Mouse (Mus musculus): ENCODE measurements around the gene Gm4969. TPM values are rescaled to one million over a fixed set of nuclear protein-coding genes. Genes with fewer than 3 reads are reported as not detected.
A peak's percentile ranks its signal among the peaks of the same experiment; 100 is the strongest.

Gm4969 gene
- polyA plus RNA-seq (2011; ENCODE audit: insufficient read depth, insufficient read length, low read depth, missing spikeins) = 0.43 and 0.46 TPM in 2 replicates

DNA sequence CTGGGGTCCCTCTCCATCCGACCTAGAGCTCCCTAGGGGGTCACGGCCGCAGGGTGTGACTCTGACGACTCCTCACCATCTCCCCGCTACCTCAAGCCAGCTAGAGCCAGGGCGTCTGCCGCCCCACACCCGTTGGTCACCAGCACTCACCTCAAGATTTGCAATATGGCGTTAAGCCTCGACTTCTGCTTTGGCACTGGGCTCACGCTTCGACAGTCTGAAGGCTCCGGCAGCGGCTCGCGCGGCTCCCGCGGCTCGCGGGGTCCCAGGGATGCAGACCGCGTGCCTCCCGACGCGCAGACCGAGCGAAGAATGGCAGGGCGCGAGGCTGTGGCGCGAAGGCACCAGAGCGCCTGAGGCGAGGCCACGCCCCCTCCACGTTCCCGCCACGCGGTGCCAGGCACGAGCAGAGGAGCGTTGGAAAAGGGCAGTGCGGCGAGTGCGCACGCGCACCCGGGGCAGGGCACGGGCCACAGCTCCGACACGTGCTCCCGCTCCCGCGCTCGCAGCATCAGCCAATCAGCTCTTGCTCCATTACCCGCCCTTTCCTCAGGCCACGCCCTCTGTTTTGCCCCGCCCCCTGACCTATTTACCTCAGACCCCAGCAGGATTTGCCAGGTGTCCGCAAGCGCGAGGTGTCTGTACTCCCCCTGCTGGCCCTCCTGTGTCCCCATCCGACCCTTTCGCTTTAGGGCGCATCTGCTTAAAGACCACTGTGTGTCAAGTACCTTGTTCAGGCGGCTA, at the start of gene Gm4969:
Gene Gm4969 (minus strand): TSS at position 341 of the 744 bp plus-strand sequence.
- Histone ChIP-seq H3K27ac (ENCODE audit: insufficient read depth, low read length) (no peak within 1 kb of the TSS), H3K4me3 (ENCODE audit: low read depth, low read length) (no peak within 1 kb of the TSS), H3K27me3 (ENCODE audit: control insufficient read depth, insufficient read depth, low read length, poor library complexity, severe bottlenecking) (peaks cover 6% of the 10 kb centered on the region)

DNA sequence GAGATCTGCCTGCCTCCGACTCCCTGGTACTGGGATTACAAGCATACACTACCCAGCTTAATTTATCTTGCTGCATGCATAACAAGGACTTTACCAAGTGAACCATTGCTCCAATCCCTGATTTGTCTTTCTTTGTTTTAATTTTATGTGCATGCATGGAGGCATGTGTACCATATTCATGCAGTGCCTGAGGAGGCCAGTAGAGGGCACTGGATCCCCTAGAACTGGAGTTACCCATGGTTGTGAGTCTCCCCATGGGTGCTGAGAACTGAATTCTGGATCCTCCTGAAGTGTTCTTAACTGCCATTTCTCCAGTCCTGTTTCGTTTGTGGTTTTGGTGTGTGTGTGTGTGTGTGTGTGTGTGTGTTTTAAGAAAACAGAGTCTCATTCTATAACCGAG, 48.8 kb upstream of the Gm4969 start:
- Histone ChIP-seq H3K27me3 (ENCODE audit: control insufficient read depth, insufficient read depth, low read length, poor library complexity, severe bottlenecking) (no peaks in the 10 kb centered on the region), H3K27ac (ENCODE audit: insufficient read depth, low read length) (no peak overlapping the region), H3K9me3 (replicated peaks; ENCODE audit: control insufficient read depth, insufficient read depth, low read length, poor library complexity, severe bottlenecking) (no peaks in the 10 kb centered on the region), H3K9ac (ENCODE audit: low read depth, poor library complexity, severe bottlenecking) (no peak overlapping the region), H3K4me1 (ENCODE audit: control insufficient read depth, insufficient read depth, low read length) (peaks cover 2% of the 10 kb centered on the region), H3K36me3 (ENCODE audit: control insufficient read depth, insufficient read depth, low read length, poor library complexity, severe bottlenecking) (no peaks in the 10 kb centered on the region), H3K4me3 (ENCODE audit: low read depth, low read length) (no peak overlapping the region)
- TF ChIP-seq EP300 (IDR thresholded peaks at IDR 0.05; ENCODE audit: insufficient read depth, low read depth, low read length) = no peak
- peak; percentile 50 for TF ChIP-seq CTCF (IDR thresholded peaks at IDR 0.05; ENCODE audit: low read depth, low read length)

More for the DNA sequence above, at the start of gene Gm4969:
- no peaks in the 10 kb centered on the region for H3K36me3 ChIP-seq (ENCODE audit: control insufficient read depth, insufficient read depth, low read length, poor library complexity, severe bottlenecking)
- TF ChIP-seq CTCF (IDR thresholded peaks at IDR 0.05; ENCODE audit: low read depth, low read length) (peak; percentile 75), POLR2A (IDR thresholded peaks at IDR 0.05; ENCODE audit: insufficient read depth, low read length) (no peak), EP300 (IDR thresholded peaks at IDR 0.05; ENCODE audit: insufficient read depth, low read depth, low read length) (peak; percentile 61; the same call in 1 of the 2 replicates)
- no peaks in the 10 kb centered on the region for H3K4me1 ChIP-seq (ENCODE audit: control insufficient read depth, insufficient read depth, low read length)
- peaks cover 7% of the 10 kb centered on the region for H3K9me3 ChIP-seq (replicated peaks; ENCODE audit: control insufficient read depth, insufficient read depth, low read length, poor library complexity, severe bottlenecking)
- no peak within 1 kb of the TSS for H3K9ac ChIP-seq (ENCODE audit: low read depth, poor library complexity, severe bottlenecking)

DNA sequence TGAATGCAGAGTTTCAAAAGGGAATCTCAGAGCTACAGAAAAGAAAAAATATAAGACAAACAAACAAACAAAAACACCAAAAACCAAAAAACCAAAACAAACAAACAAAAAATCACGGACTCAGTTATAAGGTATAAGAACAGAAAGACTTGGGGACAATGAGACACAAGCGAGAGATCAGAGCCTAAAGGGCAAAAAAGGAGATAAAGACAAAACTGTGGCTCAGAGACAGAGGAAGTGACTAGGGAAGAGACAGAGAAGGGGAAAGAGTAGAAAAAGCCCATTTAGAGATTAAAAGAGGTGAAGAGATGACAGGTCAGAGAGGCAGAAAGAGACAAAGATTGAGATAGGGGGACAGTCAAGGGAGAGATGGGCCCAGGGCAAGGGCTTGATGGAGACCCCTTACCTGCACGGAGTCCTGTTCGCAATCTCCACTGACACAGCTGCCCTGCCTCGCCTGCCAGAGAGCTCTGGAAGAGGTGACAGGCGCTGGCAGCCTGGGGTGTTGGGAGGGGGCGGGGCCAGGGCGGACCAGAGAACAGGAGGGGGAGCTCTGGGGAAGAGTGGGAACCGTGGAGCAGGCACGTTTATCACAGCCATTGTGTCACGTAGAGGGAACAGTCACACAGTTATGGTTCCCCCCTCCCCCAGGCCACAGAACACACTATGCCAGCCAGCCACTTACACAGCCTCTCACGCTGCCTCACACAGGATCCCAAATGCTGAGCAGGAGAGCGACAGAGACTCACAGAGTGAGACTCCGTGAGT, 47.7 kb upstream of the Gm4969 start, which contains the start of gene Gipr:
Gene Gipr (minus strand): TSS at position 472 of the 768 bp plus-strand sequence.
- peaks cover 2% of the 10 kb centered on the region for H3K4me1 ChIP-seq (ENCODE audit: control insufficient read depth, insufficient read depth, low read length)
- no peak for TF ChIP-seq POLR2A (IDR thresholded peaks at IDR 0.05; ENCODE audit: insufficient read depth, low read length)
- TF ChIP-seq EP300 (IDR thresholded peaks at IDR 0.05; ENCODE audit: insufficient read depth, low read depth, low read length) = no peak
- no peak for TF ChIP-seq CTCF (IDR thresholded peaks at IDR 0.05; ENCODE audit: low read depth, low read length)
- no peak within 1 kb of the TSS for H3K27ac ChIP-seq (ENCODE audit: insufficient read depth, low read length)
- no peaks in the 10 kb centered on the region for H3K27me3 ChIP-seq (ENCODE audit: control insufficient read depth, insufficient read depth, low read length, poor library complexity, severe bottlenecking)
- H3K9me3 ChIP-seq (replicated peaks; ENCODE audit: control insufficient read depth, insufficient read depth, low read length, poor library complexity, severe bottlenecking) = no peaks in the 10 kb centered on the region
- peak within 1 kb of the TSS; percentile 40 for H3K4me3 ChIP-seq (ENCODE audit: low read depth, low read length)
- no peaks in the 10 kb centered on the region for H3K36me3 ChIP-seq (ENCODE audit: control insufficient read depth, insufficient read depth, low read length, poor library complexity, severe bottlenecking)
- H3K9ac ChIP-seq (ENCODE audit: low read depth, poor library complexity, severe bottlenecking) = no peak within 1 kb of the TSS

DNA sequence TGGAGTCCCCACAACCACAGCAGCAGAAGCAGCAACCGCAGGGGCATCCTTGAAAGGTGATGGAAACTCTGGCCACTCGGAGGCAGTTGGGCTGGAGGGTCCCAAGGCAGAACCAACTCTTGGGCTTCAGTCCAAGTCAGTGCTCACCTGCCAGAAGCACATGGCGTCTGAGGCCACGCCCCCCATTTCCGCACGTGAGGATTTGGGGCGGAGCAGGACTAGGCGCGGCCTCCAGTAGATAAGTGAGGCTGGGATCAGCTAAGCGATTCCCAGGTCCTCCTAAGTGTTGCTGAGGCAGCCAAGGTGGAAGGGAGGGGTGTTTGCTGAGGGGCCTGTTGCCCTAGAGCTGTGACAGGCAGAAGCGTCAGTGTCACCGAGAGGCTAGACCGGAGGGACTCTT, 46.8 kb upstream of the Gm4969 start:
- Histone ChIP-seq H3K9me3 (replicated peaks; ENCODE audit: control insufficient read depth, insufficient read depth, low read length, poor library complexity, severe bottlenecking) (no peaks in the 10 kb centered on the region), H3K27ac (ENCODE audit: insufficient read depth, low read length) (no peak overlapping the region), H3K27me3 (ENCODE audit: control insufficient read depth, insufficient read depth, low read length, poor library complexity, severe bottlenecking) (no peaks in the 10 kb centered on the region), H3K4me3 (ENCODE audit: low read depth, low read length) (peak overlapping the region; percentile 40), H3K4me1 (ENCODE audit: control insufficient read depth, insufficient read depth, low read length) (peaks cover 2% of the 10 kb centered on the region), H3K9ac (ENCODE audit: low read depth, poor library complexity, severe bottlenecking) (no peak overlapping the region), H3K36me3 (ENCODE audit: control insufficient read depth, insufficient read depth, low read length, poor library complexity, severe bottlenecking) (no peaks in the 10 kb centered on the region)
- TF ChIP-seq EP300 (IDR thresholded peaks at IDR 0.05; ENCODE audit: insufficient read depth, low read depth, low read length) = no peak
- no peak for TF ChIP-seq CTCF (IDR thresholded peaks at IDR 0.05; ENCODE audit: low read depth, low read length)
- no peak for TF ChIP-seq POLR2A (IDR thresholded peaks at IDR 0.05; ENCODE audit: insufficient read depth, low read length)

DNA sequence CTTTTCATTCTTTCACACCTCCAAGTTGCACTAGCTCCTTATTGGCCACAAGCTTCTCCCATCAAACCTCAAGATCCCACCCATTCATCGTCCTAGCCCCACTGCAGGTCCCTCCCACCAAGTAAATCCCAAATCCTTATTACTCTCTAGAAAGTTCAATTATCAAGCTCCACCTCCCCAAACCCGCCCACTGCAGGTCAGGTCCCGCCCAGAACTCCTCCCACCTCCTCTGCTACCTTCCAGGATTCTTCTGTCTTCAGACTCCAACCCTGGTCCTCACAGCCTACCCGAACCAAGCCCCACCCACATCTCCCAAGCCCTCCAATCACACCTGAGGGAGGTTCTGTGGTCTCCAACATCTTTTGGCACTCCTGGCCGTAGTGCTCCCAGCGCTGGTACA, 46.0 kb upstream of the Gm4969 start:
- Histone ChIP-seq H3K9me3 (replicated peaks; ENCODE audit: control insufficient read depth, insufficient read depth, low read length, poor library complexity, severe bottlenecking) (no peaks in the 10 kb centered on the region), H3K36me3 (ENCODE audit: control insufficient read depth, insufficient read depth, low read length, poor library complexity, severe bottlenecking) (no peaks in the 10 kb centered on the region), H3K27me3 (ENCODE audit: control insufficient read depth, insufficient read depth, low read length, poor library complexity, severe bottlenecking) (no peaks in the 10 kb centered on the region), H3K4me1 (ENCODE audit: control insufficient read depth, insufficient read depth, low read length) (peaks cover 2% of the 10 kb centered on the region), H3K9ac (ENCODE audit: low read depth, poor library complexity, severe bottlenecking) (no peak overlapping the region), H3K27ac (ENCODE audit: insufficient read depth, low read length) (no peak overlapping the region), H3K4me3 (ENCODE audit: low read depth, low read length) (peak overlapping the region; percentile 40)
- TF ChIP-seq CTCF (IDR thresholded peaks at IDR 0.05; ENCODE audit: low read depth, low read length) (no peak), POLR2A (IDR thresholded peaks at IDR 0.05; ENCODE audit: insufficient read depth, low read length) (no peak), EP300 (IDR thresholded peaks at IDR 0.05; ENCODE audit: insufficient read depth, low read depth, low read length) (no peak)

Data from ES-Bruce4 (cell line).